Comparison of ENCODE assay signal across 13 mouse cellular contexts in genomic region chr17:11921026-11921425, GRCm38 (mm10).
A peak's percentile ranks its signal among the peaks of the same experiment; 100 is the strongest.
DNase-seq lines count a peak whose midpoint lies in the region; ATAC-seq and TF ChIP-seq lines count a peak whose summit lies in the region.
"Had no signal": no experiment of that assay in that cellular context is flagged by ENCODE, and none has a peak within 500 bp of the region (broad histone marks: within the 10 kb centered on the region; RNA-seq: fewer than 3 reads in every experiment).

No protein-coding gene starts in this region.

- 69% methylated on average over 9 of the region's 9 CpGs for WGBS in midbrain, embryonic 13.5 days
- 52% methylated on average over 9 of the region's 9 CpGs for WGBS in midbrain, embryonic 16.5 days
- 91% methylated on average over 9 of the region's 9 CpGs for WGBS in thymus, adult 2 months

- no peak overlapping the region for H3K27ac ChIP-seq in midbrain, embryonic 13.5 days
- H3K27ac ChIP-seq in midbrain, embryonic 16.5 days (ENCODE audit: low read length): no peak overlapping the region
- H3K27ac ChIP-seq in thymus, adult 2 months (ENCODE audit: control insufficient read depth, insufficient read depth, low read length): no peak overlapping the region
- H3K27ac ChIP-seq: heart, adult 2 months; liver, embryonic 13.5 days had no signal

- no peak for TF ChIP-seq CTCF in thymus, adult 2 months (IDR thresholded peaks at IDR 0.05; ENCODE audit: borderline replicate concordance, control insufficient read depth, extremely low read depth, insufficient read depth, low read length, poor library complexity)

- H3K27me3 ChIP-seq in midbrain, embryonic 13.5 days: 0 out of 2 replicates have a peak, but pooled peaks cover 3% of the 10 kb centered on the region
- H3K27me3 ChIP-seq in midbrain, embryonic 16.5 days (ENCODE audit: control insufficient read depth, insufficient read depth, low read depth, low read length): no peaks in the 10 kb centered on the region
- H3K27me3 ChIP-seq in thymus, adult 2 months (ENCODE audit: control insufficient read depth, insufficient read depth, low read length): no peaks in the 10 kb centered on the region
- H3K27me3 ChIP-seq: liver, embryonic 13.5 days had no signal

- no peak overlapping the region for H3K4me2 ChIP-seq in midbrain, embryonic 13.5 days (replicated peaks)
- H3K4me2 ChIP-seq in midbrain, embryonic 16.5 days (ENCODE audit: low read length): no peak overlapping the region
- H3K4me2 ChIP-seq: liver, embryonic 13.5 days had no signal

- H3K36me3 ChIP-seq in midbrain, embryonic 13.5 days: no peaks in the 10 kb centered on the region
- no peaks in the 10 kb centered on the region for H3K36me3 ChIP-seq in midbrain, embryonic 16.5 days (ENCODE audit: control insufficient read depth, insufficient read depth, low read length)
- no peaks in the 10 kb centered on the region for H3K36me3 ChIP-seq in thymus, adult 2 months (ENCODE audit: control insufficient read depth, insufficient read depth, low read length)
- H3K36me3 ChIP-seq: liver, embryonic 13.5 days had no signal

- DNase-seq in layer of hippocampus, adult 8-10 months (ENCODE audit: low spot score in 2 of 2): peak; percentile 43 to 55
- DNase-seq in left cerebral cortex, postnatal 36 days (ENCODE audit: low spot score in 2 of 2): peak; percentile 50
- DNase-seq in gastrocnemius, adult 18-20 months (ENCODE audit: low spot score): no peak
- DNase-seq in spleen, postnatal 36 days (ENCODE audit: low spot score in 2 of 2): no peak
- DNase-seq in thymus, adult 2 months: no peak
- DNase-seq: cerebellum, adult 9-10 months; embryo, embryonic 11 days; heart, adult 2 months; liver, embryonic 13.5 days; lung, postnatal 14 days; thymus, adult 18-20 months had no signal

- peaks cover 6% of the 10 kb centered on the region for H3K4me1 ChIP-seq in midbrain, embryonic 13.5 days (replicated peaks)
- H3K4me1 ChIP-seq in midbrain, embryonic 16.5 days (ENCODE audit: control insufficient read depth, insufficient read depth, low read length): peaks cover 12% of the 10 kb centered on the region
- no peaks in the 10 kb centered on the region for H3K4me1 ChIP-seq in thymus, adult 2 months (replicated peaks; ENCODE audit: control insufficient read depth, insufficient read depth, low read length)
- H3K4me1 ChIP-seq: liver, embryonic 13.5 days had no signal

- 0 out of 2 replicates have a peak, but pooled peaks have one; percentile 40 for ATAC-seq in midbrain, embryonic 13.5 days
- ATAC-seq in midbrain, embryonic 16.5 days: no peak

- no peak for TF ChIP-seq POLR2A in thymus, adult 2 months (IDR thresholded peaks at IDR 0.05; ENCODE audit: control insufficient read depth, extremely low read depth, insufficient read depth, low read length, poor library complexity)

- intact Hi-C loops in left cerebral cortex, postnatal 36 days (cut with DNase I): no loop called here

- 0 out of 2 replicates have a peak, but pooled peaks cover 5% of the 10 kb centered on the region for H3K9me3 ChIP-seq in midbrain, embryonic 13.5 days
- no peaks in the 10 kb centered on the region for H3K9me3 ChIP-seq in midbrain, embryonic 16.5 days (replicated peaks; ENCODE audit: control insufficient read depth, low read length, poor library complexity, severe bottlenecking)
- H3K9me3 ChIP-seq: liver, embryonic 13.5 days had no signal

- no peak overlapping the region for H3K4me3 ChIP-seq in midbrain, embryonic 13.5 days (replicated peaks)
- H3K4me3 ChIP-seq in midbrain, embryonic 16.5 days (ENCODE audit: low read depth, low read length): no peak overlapping the region
- H3K4me3 ChIP-seq in thymus, adult 2 months (ENCODE audit: control insufficient read depth, insufficient read depth, low read length): no peak overlapping the region
- H3K4me3 ChIP-seq: heart, adult 2 months; liver, embryonic 13.5 days had no signal

- H3K9ac ChIP-seq in midbrain, embryonic 13.5 days (replicated peaks): no peak overlapping the region
- no peak overlapping the region for H3K9ac ChIP-seq in midbrain, embryonic 16.5 days (ENCODE audit: low read depth, low read length)
- H3K9ac ChIP-seq: liver, embryonic 13.5 days had no signal

Comparison
In these comparisons a context has a peak if more than half of its experiments do, and no peak if none do; other contexts are left out.
1. DNase-seq: peak in layer of hippocampus, adult 8-10 months (2 of 2) and left cerebral cortex, postnatal 36 days (2 of 2); none in gastrocnemius, adult 18-20 months (single experiment), spleen, postnatal 36 days (0 of 2) and thymus, adult 2 months (single experiment).